Mouse (Mus musculus) limb, embryonic 11.5 days (tissue): ENCODE measurements around the gene Zfp865. TPM values are rescaled to one million over a fixed set of nuclear protein-coding genes. Genes with fewer than 3 reads are reported as not detected.

Source experiments
- ATAC-seq: fragments of 200-750 bp; cut with Nextera tagmentation; 2 replicates; pipeline ENCODE4 v1.8.0; 2017; ENCODE audit warnings: low read depth; ENCODE audit not compliant: insufficient number of reproducible peaks, low FRiP score, low TSS enrichment
- DNase-seq: peaks from one replicate; pipeline ENCODE4 v3.0.0-alpha.2; 2015; ENCODE audit warnings: low spot score
- H3K27ac ChIP-seq: fragments of 300-500 bp; sonication (generic); replicated peaks from 2 replicates; pipeline ENCODE4 v1.5.1; 2014; ENCODE audit warnings: low read depth, mild to moderate bottlenecking, low read length
- H3K27me3 ChIP-seq: fragments of 300-500 bp; sonication (generic); 2 replicates; pipeline ENCODE4 v1.6.1; 2014; ENCODE audit warnings: mild to moderate bottlenecking, low read length, mixed read lengths; ENCODE audit not compliant: control insufficient read depth, insufficient read depth
- H3K36me3 ChIP-seq: fragments of 300-500 bp; sonication (generic); 2 replicates; pipeline ENCODE4 v1.6.1; 2014; ENCODE audit warnings: mild to moderate bottlenecking, low read length, moderate library complexity, mixed read lengths; ENCODE audit not compliant: control insufficient read depth, insufficient read depth
- H3K4me1 ChIP-seq: fragments of 300-500 bp; sonication (generic); 2 replicates; pipeline ENCODE4 v1.6.1; 2014; ENCODE audit warnings: low read length, mixed read lengths; ENCODE audit not compliant: control insufficient read depth, insufficient read depth
- H3K4me2 ChIP-seq: fragments of 300-500 bp; sonication (generic); 2 replicates; pipeline ENCODE4 v1.6.1; 2014; ENCODE audit warnings: low read depth, mild to moderate bottlenecking, moderate library complexity; ENCODE audit not compliant: severe bottlenecking
- H3K4me3 ChIP-seq: fragments of 300-500 bp; sonication (generic); 2 replicates; pipeline ENCODE4 v1.5.1; 2014; ENCODE audit warnings: low read depth, low read length
- H3K9ac ChIP-seq: fragments of 300-500 bp; sonication (generic); 2 replicates; pipeline ENCODE4 v1.6.1; 2014; ENCODE audit warnings: mild to moderate bottlenecking, low read length
- H3K9me3 ChIP-seq: fragments of 300-500 bp; sonication (generic); 2 replicates; pipeline ENCODE4 v1.6.1; 2016; ENCODE audit warnings: low read length; ENCODE audit not compliant: control insufficient read depth
- whole genome bisulfite sequencing: fragments of 180-500 bp; shearing (Covaris S2); extraction: QIAGEN DNeasy Blood & Tissue Kit; methylation state at CpG from one replicate; pipeline ENCODE4 v1.1.7; 2014; 5-methylcytosine and 5-hydroxymethylcytosine counted together
- polyA plus RNA-seq: library from polyadenylated mRNA; unstranded; fragments of >200 nt; fragmentation: Nextera tagmentation; extraction: Ambion mirVana; gene quantifications from 2 replicates; pipeline ENCODE4 v1.2.1, GENCODE M21; 2014

Zfp865 gene
- polyA plus RNA-seq, 1 experiment from 2014 or later, result 7.5 TPM

DNA sequence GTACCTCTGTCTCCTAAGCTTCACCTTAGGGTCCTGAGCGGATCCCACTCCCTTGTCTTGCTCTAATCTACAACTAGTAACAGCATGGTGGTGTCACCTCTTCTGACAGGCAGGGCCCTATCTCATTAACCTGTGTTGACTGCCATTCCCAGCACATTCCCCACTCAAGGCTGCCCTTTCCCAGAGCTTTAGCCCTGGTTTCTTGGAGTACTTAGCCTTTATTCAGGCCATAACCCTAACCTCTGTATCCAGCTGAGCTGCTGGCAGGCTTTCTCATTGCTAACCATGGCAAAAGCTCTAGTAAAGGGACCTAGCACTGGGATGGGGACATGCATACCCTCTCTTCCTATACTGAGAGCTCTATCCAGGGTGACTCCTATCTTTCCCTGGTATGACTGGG is 38.5 kb downstream of the Zfp865 start:
- H3K4me1 ChIP-seq, result peaks cover 8% of the 10 kb centered on the region
- peaks cover 5% of the 10 kb centered on the region; the same call in 1 of the 2 replicates for H3K9me3 ChIP-seq
- DNase-seq (no peak), ATAC-seq (no peak)
- peaks cover 44% of the 10 kb centered on the region for H3K27me3 ChIP-seq
- no peak overlapping the region for H3K4me3 ChIP-seq
- no peak overlapping the region for H3K4me2 ChIP-seq
- no peaks in the 10 kb centered on the region for H3K36me3 ChIP-seq
- H3K9ac ChIP-seq, result no peak overlapping the region
- no peak overlapping the region for H3K27ac ChIP-seq
- WGBS, result 93% methylated on average over 1 of the region's 1 CpGs

DNA sequence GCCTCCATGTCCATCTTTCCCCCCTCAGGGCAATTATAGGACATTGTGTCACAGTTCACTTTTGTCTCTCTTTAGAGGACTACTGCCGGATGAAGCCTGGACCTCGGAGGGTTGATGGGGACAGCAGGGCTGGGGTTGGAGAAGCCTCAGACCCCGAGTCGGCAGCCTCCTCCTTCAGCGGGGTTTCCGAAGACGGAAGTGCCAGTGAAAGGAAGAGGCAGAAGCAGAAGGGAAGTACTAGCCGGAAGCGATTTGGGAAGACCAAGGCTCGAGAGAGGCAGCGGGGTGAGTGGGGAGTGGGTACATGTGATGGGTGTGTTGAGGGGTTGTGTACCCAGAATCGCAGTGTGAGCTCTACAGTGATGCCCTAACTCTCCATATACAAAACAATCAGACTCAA is 39.2 kb downstream of the Zfp865 start:
- DNase-seq (no peak), ATAC-seq (no peak)
- peaks cover 8% of the 10 kb centered on the region for H3K4me1 ChIP-seq
- peaks cover 36% of the 10 kb centered on the region for H3K27me3 ChIP-seq
- no peaks in the 10 kb centered on the region for H3K36me3 ChIP-seq
- H3K9me3 ChIP-seq, result peaks cover 5% of the 10 kb centered on the region; the same call in 1 of the 2 replicates
- no peak overlapping the region for H3K9ac ChIP-seq
- H3K27ac ChIP-seq, result no peak overlapping the region
- 94% methylated on average over 12 of the region's 12 CpGs for WGBS
- H3K4me2 ChIP-seq, result no peak overlapping the region
- no peak overlapping the region for H3K4me3 ChIP-seq

DNA sequence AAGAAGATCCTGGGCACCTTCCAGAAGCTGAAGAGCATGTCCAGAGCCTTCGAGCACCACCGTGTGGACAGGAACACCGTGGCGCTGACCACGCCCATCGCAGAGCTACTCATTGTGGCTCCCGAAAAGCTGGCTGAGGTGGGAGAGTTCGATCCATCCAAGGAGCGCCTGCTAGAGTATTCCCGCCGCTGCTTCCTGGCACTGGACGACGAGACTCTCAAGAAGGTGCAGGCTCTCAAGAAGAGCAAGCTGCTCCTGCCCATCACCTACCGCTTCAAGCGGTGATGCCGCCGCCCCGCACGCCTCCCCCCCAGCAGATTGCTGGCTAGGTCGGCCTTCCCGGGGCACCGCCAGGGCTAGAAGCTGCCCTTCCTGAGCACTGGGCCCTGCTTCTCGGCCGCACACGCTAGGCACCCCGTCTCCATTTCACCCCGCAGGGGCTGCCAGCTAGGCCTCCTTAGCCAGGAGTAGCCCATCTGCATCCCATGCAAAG is 40.1 kb downstream of the Zfp865 start:
- peak overlapping the region; percentile 98 for H3K4me2 ChIP-seq
- H3K9me3 ChIP-seq, result peaks cover 5% of the 10 kb centered on the region; the same call in 1 of the 2 replicates
- DNase-seq (peak; percentile 85), ATAC-seq (peak; percentile 2; the same call in 1 of the 2 replicates)
- peaks cover 8% of the 10 kb centered on the region for H3K4me1 ChIP-seq
- H3K4me3 ChIP-seq, result peak overlapping the region; percentile 72
- H3K36me3 ChIP-seq, result no peaks in the 10 kb centered on the region; the same call in 1 of the 2 replicates
- 2% methylated on average over 27 of the region's 27 CpGs for WGBS
- H3K27me3 ChIP-seq, result peaks cover 28% of the 10 kb centered on the region
- peak overlapping the region; percentile 95 for H3K27ac ChIP-seq
- peak overlapping the region; percentile 85 for H3K9ac ChIP-seq

DNA sequence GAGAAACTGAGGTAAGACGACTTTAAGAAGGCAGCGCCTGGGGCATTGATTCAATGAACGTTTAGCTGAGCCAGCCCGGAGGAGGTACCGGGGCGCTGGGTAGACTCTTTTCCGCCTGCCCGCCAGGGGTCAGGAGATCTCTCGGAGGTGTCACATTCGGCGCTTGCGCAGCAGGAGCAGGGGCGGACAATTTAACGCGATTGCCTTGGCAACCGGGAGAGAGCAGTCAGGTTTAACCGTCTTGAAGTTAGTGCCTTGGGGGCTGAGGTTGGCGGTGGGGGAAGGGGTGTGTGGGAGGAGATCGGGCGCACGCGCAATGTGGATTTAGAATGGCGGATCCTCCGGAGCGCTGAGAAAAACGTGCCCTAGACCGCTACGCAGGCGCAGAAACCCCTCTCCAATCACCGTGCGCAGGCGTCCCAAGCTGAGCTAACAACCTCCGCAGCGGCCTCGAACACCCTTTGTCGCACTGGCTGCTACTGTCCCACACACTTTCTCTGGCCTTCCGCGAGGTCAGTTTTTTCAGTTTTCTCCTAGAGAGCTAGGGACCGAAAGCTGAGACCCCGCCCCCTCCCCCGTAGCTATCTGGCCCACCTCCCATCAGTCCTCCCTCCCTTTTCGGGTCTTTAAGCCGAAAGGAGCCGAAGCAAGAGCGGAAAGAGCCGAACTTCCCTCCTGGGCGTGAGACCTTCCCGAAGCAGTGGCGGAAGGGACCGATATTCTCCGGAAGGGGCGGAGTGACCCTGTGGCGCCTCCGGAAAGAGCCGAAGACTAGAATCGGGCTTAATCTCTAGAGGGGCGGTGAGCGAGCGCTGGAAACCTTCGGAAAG is 41.0 kb downstream of the Zfp865 start:
- Histone ChIP-seq H3K9me3 (peaks cover 5% of the 10 kb centered on the region; the same call in 1 of the 2 replicates), H3K36me3 (peaks cover 3% of the 10 kb centered on the region; the same call in 1 of the 2 replicates), H3K27ac (peak overlapping the region; percentile 95), H3K4me2 (peak overlapping the region; percentile 98), H3K9ac (peak overlapping the region; percentile 85), H3K4me3 (peak overlapping the region; percentile 72), H3K27me3 (peaks cover 19% of the 10 kb centered on the region), H3K4me1 (peaks cover 8% of the 10 kb centered on the region)
- WGBS, result under 1% methylated on average over 60 of the region's 60 CpGs
- DNase-seq, result peak; percentile 97
- peak; percentile 85 for ATAC-seq

DNA sequence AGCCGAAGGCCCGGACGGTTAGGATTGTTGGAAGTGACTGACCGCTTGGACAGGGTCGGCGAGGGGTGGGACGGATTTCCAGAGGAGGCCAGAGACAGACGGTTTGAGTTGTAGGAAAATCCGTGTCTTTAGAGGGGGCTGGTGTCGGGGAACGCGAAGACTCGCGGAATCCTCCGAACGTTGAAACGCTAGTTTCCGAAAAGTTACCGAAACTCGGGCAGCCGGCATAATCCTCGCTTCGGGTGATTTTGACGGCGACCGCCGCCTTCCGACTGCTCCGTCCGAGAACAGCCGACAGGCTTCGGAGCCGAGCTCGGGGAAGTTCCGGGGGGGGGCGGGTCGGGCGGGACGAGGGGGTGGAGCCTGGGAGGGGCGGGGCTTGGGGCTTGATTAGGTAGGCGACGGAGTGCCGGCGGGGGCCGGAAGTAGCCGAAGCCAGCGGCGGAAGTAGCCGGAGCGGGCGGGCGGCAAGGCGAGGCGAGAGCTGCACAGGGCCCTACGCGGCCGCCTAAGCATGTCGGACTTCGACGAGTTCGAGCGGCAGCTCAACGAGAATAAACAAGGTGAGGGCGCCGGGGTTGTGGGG is 41.7 kb downstream of the Zfp865 start, which contains the start of gene U2af2:
Gene U2af2, plus strand, starts transcription at position 370 of the 586 bp plus-strand sequence.
- H3K9ac ChIP-seq, result peak within 1 kb of the TSS; percentile 85
- peak within 1 kb of the TSS; percentile 98 for H3K4me2 ChIP-seq
- H3K27ac ChIP-seq, result peak within 1 kb of the TSS; percentile 95
- H3K4me1 ChIP-seq, result peaks cover 8% of the 10 kb centered on the region
- peaks cover 3% of the 10 kb centered on the region; the same call in 1 of the 2 replicates for H3K36me3 ChIP-seq
- peak; percentile 68 for ATAC-seq
- DNase-seq, result peak; percentile 94
- under 1% methylated on average over 62 of the region's 65 CpGs for WGBS
- peaks cover 5% of the 10 kb centered on the region; the same call in 1 of the 2 replicates for H3K9me3 ChIP-seq
- H3K4me3 ChIP-seq, result peak within 1 kb of the TSS; percentile 72
- H3K27me3 ChIP-seq, result peaks cover 13% of the 10 kb centered on the region

DNA sequence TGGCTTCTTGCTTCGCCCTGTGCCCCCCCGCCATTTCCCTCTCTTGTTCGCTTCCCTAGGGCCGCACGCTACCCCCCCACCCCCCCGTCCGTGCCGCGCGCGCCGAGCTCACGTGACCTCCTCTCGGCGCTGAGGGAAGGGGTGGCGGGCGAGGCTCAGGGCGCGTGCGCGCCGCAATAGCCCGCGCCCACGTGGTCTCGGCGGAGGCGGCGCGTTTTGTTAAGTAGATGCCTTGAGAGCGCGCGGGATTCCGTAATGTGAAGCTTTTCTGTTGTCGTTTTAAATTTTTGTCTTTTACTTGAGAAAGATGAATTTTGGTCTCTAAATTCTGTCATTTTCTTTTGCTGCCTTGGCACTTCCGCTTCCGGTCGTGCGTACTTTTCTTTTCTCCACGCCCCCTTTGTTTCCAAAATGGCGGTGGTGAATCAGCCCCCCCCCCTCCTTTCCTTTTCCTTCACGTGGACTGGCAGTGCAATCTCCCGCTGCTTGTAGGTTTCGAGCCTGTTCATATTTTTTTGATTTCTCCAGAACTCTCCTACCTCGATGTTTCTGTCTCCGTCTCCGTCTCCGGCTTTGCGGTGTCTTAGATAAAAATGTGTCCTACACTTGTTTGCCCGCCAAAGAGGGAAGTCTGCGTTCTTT is 42.3 kb downstream of the Zfp865 start:
- Histone ChIP-seq H3K36me3 (peaks cover 5% of the 10 kb centered on the region; the same call in 1 of the 2 replicates), H3K27ac (peak overlapping the region; percentile 95), H3K4me1 (peaks cover 8% of the 10 kb centered on the region), H3K4me2 (peak overlapping the region; percentile 98), H3K9ac (peak overlapping the region; percentile 76), H3K4me3 (peak overlapping the region; percentile 72), H3K27me3 (peaks cover 7% of the 10 kb centered on the region), H3K9me3 (peaks cover 1% of the 10 kb centered on the region; the same call in 1 of the 2 replicates)
- WGBS, result under 1% methylated on average over 42 of the region's 51 CpGs
- DNase-seq (peak; percentile 85), ATAC-seq (peak; percentile 23)

DNA sequence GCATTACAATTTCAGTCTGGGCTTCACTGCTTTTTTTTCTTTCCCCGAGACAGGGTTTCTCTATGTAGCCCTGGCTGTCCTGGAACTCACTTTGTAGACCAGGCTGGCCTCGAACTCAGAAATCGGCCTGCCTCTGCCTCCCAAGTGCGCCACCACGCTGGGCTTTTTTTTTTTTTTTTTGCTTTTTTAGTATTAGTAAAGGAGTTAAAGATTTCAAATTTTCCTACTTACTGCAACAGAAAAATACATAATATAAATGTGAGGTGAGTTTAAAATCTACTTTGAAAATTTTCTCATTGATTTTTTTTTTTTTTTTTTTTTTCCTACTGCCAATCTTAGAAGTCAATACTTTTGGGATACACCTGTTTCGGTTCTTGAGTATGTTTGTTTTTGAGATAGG is 44.7 kb downstream of the Zfp865 start:
- DNase-seq (no peak), ATAC-seq (no peak)
- H3K9me3 ChIP-seq, result no peaks in the 10 kb centered on the region
- H3K27me3 ChIP-seq, result no peaks in the 10 kb centered on the region
- H3K36me3 ChIP-seq, result peaks cover 15% of the 10 kb centered on the region
- no peak overlapping the region for H3K9ac ChIP-seq
- H3K4me3 ChIP-seq, result no peak overlapping the region
- 96% methylated on average over 6 of the region's 6 CpGs for WGBS
- peaks cover 7% of the 10 kb centered on the region for H3K4me1 ChIP-seq
- H3K27ac ChIP-seq, result no peak overlapping the region
- no peak overlapping the region for H3K4me2 ChIP-seq

DNA sequence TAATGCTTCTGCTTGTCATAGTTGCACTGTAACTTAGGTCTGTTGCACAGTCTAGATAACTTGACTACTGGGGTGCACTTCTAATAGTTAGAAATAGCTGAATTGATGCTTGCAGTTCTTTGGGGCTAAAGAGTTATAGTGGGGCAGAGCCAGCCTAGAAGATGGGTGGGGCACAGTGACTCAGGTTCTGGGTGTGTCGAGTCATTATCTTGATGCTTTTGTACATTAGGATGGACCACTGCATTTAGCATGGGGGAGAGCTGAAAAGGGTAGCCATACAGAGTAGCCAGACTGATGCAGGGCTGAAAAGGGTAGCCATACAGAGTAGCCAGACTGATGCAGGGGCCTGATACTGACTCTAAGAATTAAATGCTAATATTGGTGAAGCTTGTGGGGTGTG is 53.4 kb downstream of the Zfp865 start:
- WGBS, result 96% methylated on average over 1 of the region's 1 CpGs
- H3K9ac ChIP-seq, result no peak overlapping the region
- no peak for ATAC-seq

More for the DNA sequence above, 53.4 kb downstream of the Zfp865 start:
- no peaks in the 10 kb centered on the region for H3K4me1 ChIP-seq
- H3K4me3 ChIP-seq, result no peak overlapping the region
- peaks cover 30% of the 10 kb centered on the region for H3K36me3 ChIP-seq
- H3K4me2 ChIP-seq, result no peak overlapping the region
- no peak for DNase-seq
- no peak overlapping the region for H3K27ac ChIP-seq
- H3K9me3 ChIP-seq, result no peaks in the 10 kb centered on the region
- H3K27me3 ChIP-seq, result no peaks in the 10 kb centered on the region
